Mouse (Mus musculus) gastrocnemius, adult 18-20 months (tissue): ENCODE data around the gene Zscan5b. TPM values are rescaled to one million over a fixed set of nuclear protein-coding genes. Genes with fewer than 3 reads are reported as not detected.
"Not testable (repeated sequence)": the region's sequence is repeated elsewhere in the genome, so short reads cannot be mapped to it uniquely, and the experiment has no call there.

ENCODE experiments used
- DNase-seq: peaks from one replicate; pipeline ENCODE4 v3.0.0; 2021; ENCODE audit warnings: low spot score
- total RNA-seq, 2 experiments: library from RNA; stranded (reverse); gene quantifications; 2 replicates each; pipeline ENCODE4 v1.2.3; 2021

The Zscan5b gene
- total RNA-seq, 2 experiments from 2014 or later, result not detected

- DNase-seq, result no peak
Measured at GRCm38 (mm10) chr7:6244361-6245292, 22.5 kb downstream of the Zscan5b start.

DNA sequence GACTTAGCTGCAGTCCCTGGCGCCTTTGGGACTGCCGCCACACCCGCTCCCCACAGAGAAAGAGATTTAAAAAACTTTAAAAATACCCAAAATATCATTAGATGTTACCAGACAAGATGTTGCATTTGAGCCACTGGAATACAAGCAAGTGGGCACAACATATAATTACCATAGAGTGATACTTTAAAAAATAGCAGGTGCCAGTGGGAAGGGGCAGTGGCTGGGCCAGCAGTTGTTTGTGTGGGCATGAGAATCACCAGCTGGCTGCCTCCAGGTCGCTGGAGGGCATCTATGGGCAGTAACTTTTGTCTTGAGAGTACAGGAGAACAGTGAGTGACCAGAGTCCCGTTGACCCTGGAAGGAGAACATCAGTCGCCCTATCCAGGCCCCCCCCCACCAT is 30.3 kb downstream of the Zscan5b start, which contains the start of gene Epp13:
Gene Epp13, plus strand, starts transcription at position 301 of the 400 bp plus-strand sequence.
- no peak for DNase-seq

- no peak for DNase-seq
Measured at GRCm38 (mm10) chr7:6254451-6254850, 32.4 kb downstream of the Zscan5b start.

DNA sequence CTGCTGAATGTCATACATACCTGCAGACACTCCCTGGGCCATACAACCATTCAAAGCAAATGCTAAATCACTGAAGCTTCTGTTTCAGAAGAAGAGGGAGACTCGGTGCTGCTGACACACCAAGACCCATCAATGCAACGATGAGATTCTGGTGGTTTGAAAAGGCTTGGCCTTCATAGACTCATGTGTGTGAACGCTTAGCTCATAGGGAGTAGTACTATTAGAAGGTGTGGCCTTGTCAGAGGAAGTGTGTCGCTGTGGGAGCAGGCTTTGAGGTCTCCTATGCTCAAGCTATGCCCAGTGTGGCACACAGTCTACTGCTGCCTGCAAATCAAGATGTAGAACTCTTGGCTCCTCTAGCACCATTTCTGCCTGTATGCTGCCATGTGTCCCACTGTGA is 35.3 kb downstream of the Zscan5b start:
- DNase-seq, result no peak

DNA sequence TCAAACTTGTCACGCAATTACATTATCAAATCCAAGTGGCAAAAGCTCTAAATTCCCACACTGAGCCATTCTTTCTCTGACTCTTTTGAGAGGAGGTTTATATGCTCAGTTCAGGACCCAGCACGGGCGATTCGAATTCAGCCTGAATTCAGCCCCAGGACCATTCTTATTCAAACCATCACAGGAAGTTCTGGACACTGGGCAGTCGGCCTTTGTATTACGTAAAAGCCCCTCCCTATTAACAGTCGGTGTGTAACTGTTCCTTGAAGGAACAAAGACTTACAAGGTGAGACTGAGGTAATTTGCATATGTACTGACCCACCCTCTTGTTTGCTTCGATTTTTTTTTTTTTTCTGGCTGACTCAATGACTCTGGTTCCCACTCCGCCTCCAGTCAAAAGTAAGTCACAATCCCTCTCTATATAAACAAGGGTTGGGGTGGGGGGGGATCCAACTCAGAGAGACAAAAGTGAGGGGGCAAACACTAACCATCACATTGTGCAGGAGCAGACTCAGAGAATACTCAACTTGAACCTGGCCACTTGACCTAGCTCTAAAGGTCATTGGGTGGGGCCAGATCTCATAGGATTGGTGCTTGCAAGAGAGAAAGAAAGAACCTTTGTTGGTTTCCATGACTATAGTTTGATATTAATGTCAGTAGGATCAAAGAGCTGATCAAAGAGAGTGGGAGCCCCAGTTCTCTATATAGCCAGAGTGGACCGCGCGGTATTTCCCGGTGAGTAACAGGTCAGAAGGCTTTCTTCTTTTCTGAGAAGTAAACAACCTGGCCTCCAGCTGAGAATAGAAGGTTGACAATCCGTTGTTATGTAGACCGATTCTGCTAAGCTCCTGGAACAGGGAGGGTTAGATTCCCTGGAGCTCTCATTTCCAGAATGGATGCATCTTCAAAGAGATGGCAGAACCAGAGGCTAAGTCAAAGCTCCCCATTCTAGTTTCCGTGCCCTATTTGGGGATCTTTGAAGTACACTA is 36.4 kb downstream of the Zscan5b start:
- no peak for DNase-seq

- DNase-seq, result not testable (repeated sequence)
Measured at GRCm38 (mm10) chr7:6260004-6260403, 37.9 kb downstream of the Zscan5b start.

DNA sequence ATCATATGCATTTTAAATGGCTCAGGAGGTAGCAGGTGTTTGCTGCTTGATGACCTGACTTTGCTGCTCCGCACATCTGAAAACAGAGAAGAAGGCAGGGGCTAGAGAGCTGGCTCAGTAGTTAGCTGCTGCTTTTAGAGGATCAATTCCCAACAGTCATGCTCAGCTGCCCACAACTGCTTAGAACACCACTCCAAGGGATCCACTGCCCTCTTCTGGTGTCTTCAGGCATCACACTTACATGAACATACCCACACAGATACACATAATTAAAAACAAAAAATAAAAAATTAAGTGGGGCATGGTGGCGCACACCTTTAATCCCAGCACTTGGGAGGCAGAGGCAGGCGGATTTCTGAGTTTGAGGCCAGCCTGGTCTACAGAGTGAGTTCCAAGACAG is 40.0 kb downstream of the Zscan5b start:
- no peak for DNase-seq

DNA sequence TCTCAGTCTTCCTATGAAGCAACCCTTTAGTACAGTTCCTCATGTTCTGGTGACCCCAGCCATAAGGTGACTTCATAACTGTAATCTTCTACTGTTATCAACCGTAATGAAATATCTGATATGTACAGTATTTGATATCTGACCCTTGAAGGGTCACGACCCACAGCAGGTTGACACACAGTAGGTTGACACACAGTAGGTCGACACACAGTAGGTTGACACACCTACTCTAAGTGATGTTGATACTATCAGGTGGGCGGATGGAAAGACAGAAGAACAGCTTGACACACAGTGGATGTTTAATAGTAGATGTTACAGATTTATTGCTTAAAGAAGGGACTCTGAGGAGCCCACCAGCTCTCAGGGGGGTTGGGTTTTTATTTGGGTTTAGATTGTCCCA is 40.9 kb downstream of the Zscan5b start:
- DNase-seq, result no peak

DNA sequence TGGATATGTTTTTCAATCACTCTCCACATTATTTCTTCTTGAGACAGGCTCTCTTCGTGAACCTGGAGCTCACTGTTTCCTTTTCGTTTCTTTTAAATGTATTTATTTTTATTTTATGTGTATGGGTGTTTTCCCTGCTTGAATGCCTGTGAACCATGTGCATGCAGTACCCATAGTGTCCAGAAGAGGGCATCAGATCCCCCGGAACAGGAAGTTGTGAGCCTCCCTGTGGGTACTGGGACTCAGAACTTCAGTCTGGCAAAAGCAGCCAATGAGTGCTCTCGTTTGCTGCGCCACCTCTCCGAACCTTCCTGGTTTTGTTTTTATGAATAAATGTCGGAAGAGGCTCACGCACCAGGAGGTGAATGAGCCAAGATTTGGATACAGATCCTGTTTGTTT is 43.6 kb downstream of the Zscan5b start:
- DNase-seq, result no peak

- DNase-seq, result no peak
Measured at GRCm38 (mm10) chr7:6277906-6278305, 55.8 kb downstream of the Zscan5b start.

DNA sequence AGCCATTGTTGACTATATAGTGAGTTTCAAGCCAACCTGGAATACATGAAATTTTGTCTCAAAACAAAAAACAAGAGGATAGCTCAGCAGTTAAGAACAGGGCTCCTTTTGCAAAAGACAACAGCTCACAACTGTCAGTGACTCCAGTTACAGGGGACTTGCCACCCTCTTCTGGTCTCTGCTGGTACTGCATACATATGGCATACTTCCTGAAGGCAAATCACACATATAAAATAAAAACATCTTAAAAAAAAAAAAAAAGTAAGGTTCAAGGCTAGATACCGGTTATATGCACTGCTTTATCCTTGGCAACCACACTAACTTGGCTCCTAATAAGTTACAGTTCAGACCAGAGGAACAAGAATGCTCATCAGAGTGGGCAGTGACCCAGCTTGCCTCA is 60.7 kb downstream of the Zscan5b start:
- peak; percentile 67 for DNase-seq

GRCm38 (mm10) chr7:6283451-6284075 is 61.5 kb downstream of the Zscan5b start:
- peak; percentile 79 for DNase-seq

DNA sequence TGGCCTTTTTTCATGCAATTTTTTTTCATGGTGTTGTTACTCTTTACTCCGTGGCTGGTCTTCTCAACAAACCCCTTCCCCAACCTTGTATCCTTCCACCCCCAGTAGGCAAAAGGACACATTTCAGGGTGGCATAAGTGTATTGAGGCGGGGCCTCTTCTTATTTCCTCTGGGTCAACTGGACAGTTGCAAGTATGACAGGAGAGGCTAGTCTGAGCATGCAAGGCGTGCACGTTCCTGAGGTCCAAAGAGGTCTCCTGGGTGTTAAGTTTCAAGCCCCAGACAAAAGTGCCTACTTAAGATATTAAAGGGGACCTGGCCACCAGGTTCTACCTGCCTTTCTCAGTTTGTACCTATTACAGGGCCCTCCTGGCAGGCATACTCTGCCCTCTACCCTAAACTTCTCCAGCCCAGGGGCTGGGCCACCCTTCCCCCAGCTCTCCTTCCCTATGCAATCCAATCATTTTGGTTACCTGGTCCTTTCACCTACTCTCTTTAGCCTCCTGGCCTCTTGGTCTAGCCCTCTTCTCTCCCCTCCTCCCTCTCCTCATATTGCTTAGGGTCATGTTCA is 62.4 kb downstream of the Zscan5b start:
- no peak for DNase-seq

GRCm38 (mm10) chr7:6285366-6285765 is 63.3 kb downstream of the Zscan5b start:
- DNase-seq, result no peak

- peak; percentile 98 for DNase-seq
Measured at GRCm38 (mm10) chr7:6285842-6286705, 64.0 kb downstream of the Zscan5b start, which contains the start of gene Zfp667. Gene Zfp667 (plus strand): TSS chr7:6286579.

- DNase-seq, result no peak
Measured at GRCm38 (mm10) chr7:6286921-6287531, 64.9 kb downstream of the Zscan5b start.
